Mouse (Mus musculus) hindbrain, embryonic 15.5 days (tissue): ENCODE results near the gene Rprd1b. TPM values are rescaled to one million over a fixed set of nuclear protein-coding genes. Genes with fewer than 3 reads are reported as not detected.

Experiments used
- ATAC-seq: fragments of 200-750 bp; cut with Nextera tagmentation; 2 replicates; pipeline ENCODE4 v1.8.0; 2017; ENCODE audit warnings: low read depth, moderate number of reproducible peaks, moderate TSS enrichment; ENCODE audit not compliant: low FRiP score
- H3K27ac ChIP-seq: fragments of 300-500 bp; sonication (generic); replicated peaks from 2 replicates; pipeline ENCODE4 v1.5.1; 2015; ENCODE audit warnings: mild to moderate bottlenecking, inconsistent platforms
- H3K27me3 ChIP-seq: fragments of 300-500 bp; sonication (generic); 2 replicates; pipeline ENCODE4 v1.6.1; 2015; ENCODE audit warnings: control low read depth, inconsistent platforms
- H3K36me3 ChIP-seq: fragments of 300-500 bp; sonication (generic); 2 replicates; pipeline ENCODE4 v1.6.1; 2015; ENCODE audit warnings: control low read depth, inconsistent platforms
- H3K4me1 ChIP-seq: fragments of 300-500 bp; sonication (generic); replicated peaks from 2 replicates; pipeline ENCODE4 v1.6.1; 2015; ENCODE audit warnings: control low read depth, inconsistent platforms
- H3K4me2 ChIP-seq: fragments of 300-500 bp; sonication (generic); 2 replicates; pipeline ENCODE4 v1.6.1; 2015; ENCODE audit warnings: moderate library complexity, mild to moderate bottlenecking, inconsistent platforms
- H3K4me3 ChIP-seq: fragments of 300-500 bp; sonication (generic); 2 replicates; pipeline ENCODE4 v1.5.1; 2015; ENCODE audit warnings: mild to moderate bottlenecking, inconsistent platforms
- H3K9ac ChIP-seq: fragments of 300-500 bp; sonication (generic); 2 replicates; pipeline ENCODE4 v1.6.1; 2015; ENCODE audit warnings: inconsistent platforms
- H3K9me3 ChIP-seq: fragments of 300-500 bp; sonication (generic); 2 replicates; pipeline ENCODE4 v1.6.1; 2016; ENCODE audit warnings: control low read depth, inconsistent platforms
- WGBS: fragments of 180-500 bp; shearing (Covaris S2); methylation state at CpG from one replicate; pipeline ENCODE4 v1.1.7; 2015; 5-methylcytosine and 5-hydroxymethylcytosine counted together
- polyA plus RNA-seq: library from polyadenylated mRNA; unstranded; fragments of >200 nt; fragmentation: Nextera tagmentation; extraction: Ambion mirVana; gene quantifications from 2 replicates; pipeline ENCODE4 v1.2.1, GENCODE M21; 2015

Rprd1b gene
- polyA plus RNA-seq, 1 experiment from 2014 or later, result 31.9 TPM

DNA sequence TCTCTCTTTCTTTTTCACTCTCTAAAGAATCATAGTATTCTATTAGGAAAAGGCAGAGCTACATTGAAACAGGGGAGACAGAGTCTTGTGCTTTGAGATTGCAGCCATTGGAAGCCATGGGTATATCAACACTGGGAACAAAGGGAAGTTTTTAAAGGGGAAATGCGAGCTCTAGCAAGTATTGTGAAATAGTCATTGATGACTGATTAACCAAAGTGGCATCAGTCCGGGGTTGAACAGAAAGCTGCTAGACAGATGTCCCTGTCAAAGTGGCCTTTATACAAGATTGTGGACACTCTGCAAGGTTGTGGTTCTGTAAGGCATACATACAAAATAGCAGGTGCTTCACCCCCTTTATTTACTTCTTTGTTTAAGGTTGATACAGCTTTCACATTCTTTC lies 127.3 kb downstream of the Rprd1b start:
- Histone ChIP-seq H3K9me3 (no peaks in the 10 kb centered on the region), H3K4me2 (no peak overlapping the region), H3K36me3 (no peaks in the 10 kb centered on the region), H3K4me3 (no peak overlapping the region), H3K27me3 (no peaks in the 10 kb centered on the region), H3K9ac (no peak overlapping the region), H3K27ac (no peak overlapping the region), H3K4me1 (peaks cover 8% of the 10 kb centered on the region)
- ATAC-seq, result no peak
- WGBS, result 55% methylated on average over 2 of the region's 2 CpGs

DNA sequence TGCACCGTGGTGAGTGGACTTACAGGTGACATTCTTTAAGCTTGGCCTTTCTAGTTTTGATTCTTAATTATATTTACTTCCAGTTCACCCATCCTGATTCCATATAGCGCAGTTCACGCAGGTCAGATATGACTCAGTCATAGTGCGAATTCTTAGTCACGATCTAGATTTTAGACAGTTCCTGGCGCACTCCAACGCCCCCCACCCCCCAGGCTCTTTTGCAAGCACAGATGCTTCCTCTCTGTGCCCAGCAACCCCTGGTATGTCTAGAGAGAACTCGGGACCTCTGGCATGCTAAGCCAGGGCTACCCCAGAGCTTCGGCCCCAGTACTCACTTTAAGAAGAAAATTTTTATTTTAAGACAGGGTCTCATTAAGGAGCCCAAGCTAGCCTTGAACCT lies 128.2 kb downstream of the Rprd1b start:
- H3K9ac ChIP-seq, result no peak overlapping the region
- H3K4me1 ChIP-seq, result peaks cover 8% of the 10 kb centered on the region
- WGBS, result 90% methylated on average over 9 of the region's 9 CpGs
- no peak overlapping the region for H3K4me3 ChIP-seq
- no peak overlapping the region for H3K27ac ChIP-seq
- no peaks in the 10 kb centered on the region for H3K9me3 ChIP-seq
- no peak for ATAC-seq
- H3K36me3 ChIP-seq, result no peaks in the 10 kb centered on the region
- no peaks in the 10 kb centered on the region for H3K27me3 ChIP-seq
- no peak overlapping the region for H3K4me2 ChIP-seq

DNA sequence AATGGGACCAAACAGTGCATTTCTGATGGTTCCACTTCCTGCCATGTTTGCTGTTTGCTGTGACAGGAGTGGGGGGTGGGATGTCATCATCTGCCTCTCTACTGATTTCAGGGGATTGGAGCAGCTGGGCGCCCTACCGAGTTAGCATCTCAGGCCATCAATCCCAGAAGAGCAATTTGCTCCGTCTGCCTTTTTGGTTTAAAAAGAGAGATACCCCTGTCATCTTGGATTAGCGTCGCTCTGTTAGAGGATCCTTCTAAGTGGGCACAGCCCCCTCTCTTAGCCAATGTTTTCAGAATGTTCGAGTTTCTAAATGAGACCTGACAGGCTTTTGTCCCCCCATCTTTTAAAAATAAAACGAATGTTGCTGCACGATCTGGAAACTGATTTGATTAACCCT lies 129.4 kb downstream of the Rprd1b start:
- Histone ChIP-seq H3K4me1 (peaks cover 8% of the 10 kb centered on the region), H3K27ac (no peak overlapping the region), H3K9me3 (no peaks in the 10 kb centered on the region), H3K27me3 (no peaks in the 10 kb centered on the region), H3K4me2 (no peak overlapping the region), H3K4me3 (no peak overlapping the region), H3K36me3 (no peaks in the 10 kb centered on the region), H3K9ac (no peak overlapping the region)
- no peak for ATAC-seq
- 50% methylated on average over 8 of the region's 8 CpGs for WGBS

DNA sequence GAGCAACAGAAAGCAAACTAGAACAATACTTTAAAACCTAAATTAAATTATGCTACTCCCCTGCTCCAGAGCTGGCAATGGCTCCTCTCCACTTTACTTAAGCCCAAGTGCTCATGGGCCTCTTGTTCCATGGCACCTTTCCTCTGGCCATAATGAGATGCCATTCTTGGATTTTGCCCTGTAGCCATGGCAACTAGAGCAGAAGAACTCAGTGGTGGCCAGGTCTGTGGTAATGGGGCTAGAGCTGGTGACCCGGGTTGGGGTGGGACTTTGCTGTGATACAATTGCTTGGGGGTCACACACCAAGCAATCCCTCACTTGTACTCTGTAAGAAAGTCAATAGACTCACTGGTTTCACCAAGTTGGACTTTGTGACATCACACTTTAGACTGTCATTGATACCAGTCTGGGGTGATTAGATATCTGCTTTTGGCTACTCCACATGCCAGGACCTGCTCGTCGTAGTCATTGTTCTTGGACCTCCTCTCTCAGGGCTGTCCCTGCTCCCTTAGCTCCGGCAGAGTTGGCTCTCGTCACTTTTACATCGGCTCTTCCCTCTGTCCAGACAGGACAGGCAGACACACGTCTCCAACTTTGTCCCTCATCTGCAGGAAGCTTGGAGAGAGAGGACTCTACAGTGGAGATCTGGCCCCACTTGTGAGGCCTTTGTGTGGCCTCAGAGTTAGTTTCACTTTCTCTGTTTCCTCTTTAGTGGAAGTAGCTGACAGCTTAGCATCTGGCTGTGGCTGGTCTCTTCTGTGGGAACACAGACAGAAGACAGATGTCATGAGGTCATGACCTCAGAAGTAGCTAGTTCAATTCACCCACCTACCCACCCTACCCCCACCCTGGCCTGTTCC lies 131.3 kb downstream of the Rprd1b start:
- Histone ChIP-seq H3K4me2 (no peak overlapping the region), H3K4me1 (no peaks in the 10 kb centered on the region), H3K27me3 (no peaks in the 10 kb centered on the region), H3K9me3 (no peaks in the 10 kb centered on the region), H3K27ac (no peak overlapping the region), H3K36me3 (no peaks in the 10 kb centered on the region), H3K4me3 (no peak overlapping the region), H3K9ac (no peak overlapping the region)
- WGBS, result 36% methylated on average over 7 of the region's 7 CpGs
- no peak for ATAC-seq

DNA sequence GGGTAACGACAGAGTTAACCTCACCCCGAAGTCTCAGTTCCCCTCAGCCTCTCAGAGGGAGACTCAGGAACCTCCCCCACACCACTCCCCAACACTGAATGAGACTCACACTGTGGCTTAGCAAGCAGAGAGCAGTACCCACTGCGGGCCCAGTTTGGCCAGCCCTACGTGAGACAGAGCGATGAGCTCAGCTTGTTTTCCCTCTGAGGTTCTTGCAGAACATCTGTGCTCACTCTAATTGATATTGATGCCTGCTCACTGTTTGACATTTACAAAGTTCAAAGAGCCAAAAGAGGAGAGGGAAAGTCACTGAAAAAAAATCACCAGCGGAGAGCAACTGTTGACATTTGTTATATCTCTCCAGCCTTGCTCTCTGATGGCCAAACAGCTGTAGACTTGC lies 133.5 kb downstream of the Rprd1b start:
- H3K4me3 ChIP-seq, result no peak overlapping the region
- no peak overlapping the region for H3K9ac ChIP-seq
- no peaks in the 10 kb centered on the region for H3K27me3 ChIP-seq
- H3K9me3 ChIP-seq, result no peaks in the 10 kb centered on the region
- no peak for ATAC-seq
- no peak overlapping the region for H3K27ac ChIP-seq
- 78% methylated on average over 6 of the region's 6 CpGs for WGBS
- H3K4me1 ChIP-seq, result no peaks in the 10 kb centered on the region
- H3K36me3 ChIP-seq, result no peaks in the 10 kb centered on the region
- no peak overlapping the region for H3K4me2 ChIP-seq

DNA sequence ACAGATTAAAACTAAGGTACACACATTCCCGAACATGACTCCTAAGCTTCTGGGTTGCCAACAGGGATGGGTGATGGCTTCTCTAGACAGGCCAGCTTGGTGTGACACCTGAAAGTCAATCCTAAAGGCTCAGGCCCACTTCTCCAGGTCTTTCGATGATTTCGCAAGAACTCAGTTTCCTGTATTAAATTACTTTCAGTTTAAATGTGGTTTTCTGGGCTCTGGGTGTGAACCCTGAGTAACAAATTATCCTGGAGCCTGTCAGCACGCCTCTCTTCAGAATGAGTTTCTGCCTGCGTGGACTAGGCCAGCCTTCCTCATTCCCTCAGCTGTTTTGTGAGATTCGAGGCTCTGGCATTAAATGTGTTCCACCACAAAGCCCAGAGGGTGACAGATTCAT lies 134.7 kb downstream of the Rprd1b start:
- Histone ChIP-seq H3K27ac (no peak overlapping the region), H3K27me3 (no peaks in the 10 kb centered on the region), H3K9me3 (no peaks in the 10 kb centered on the region), H3K36me3 (no peaks in the 10 kb centered on the region), H3K4me1 (peaks cover 5% of the 10 kb centered on the region; the same call in 1 of the 2 replicates), H3K9ac (no peak overlapping the region), H3K4me3 (no peak overlapping the region), H3K4me2 (no peak overlapping the region)
- 81% methylated on average over 6 of the region's 6 CpGs for WGBS
- no peak for ATAC-seq

DNA sequence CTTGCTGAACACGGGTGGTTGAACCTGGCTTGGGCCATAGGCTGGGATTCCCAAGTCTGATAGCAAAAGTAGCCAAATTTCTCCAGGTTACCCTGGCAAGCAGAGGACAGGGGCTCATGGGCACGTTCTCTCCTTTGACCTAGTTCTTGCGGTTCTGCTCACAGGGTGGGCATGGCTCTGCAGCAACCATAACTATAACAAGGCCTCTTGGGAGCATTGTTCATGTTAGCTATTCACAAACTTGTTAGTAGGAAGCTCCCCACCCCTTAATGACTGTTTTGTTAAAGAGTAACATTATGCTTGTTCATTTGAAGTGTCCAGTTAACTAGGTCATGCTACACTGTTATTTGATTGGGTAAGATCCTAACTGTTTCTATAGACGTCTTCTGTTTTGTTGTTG lies 137.5 kb downstream of the Rprd1b start:
- no peak overlapping the region for H3K4me3 ChIP-seq
- no peak for ATAC-seq
- no peak overlapping the region for H3K4me2 ChIP-seq
- no peak overlapping the region for H3K27ac ChIP-seq
- no peaks in the 10 kb centered on the region for H3K27me3 ChIP-seq
- H3K9me3 ChIP-seq, result no peaks in the 10 kb centered on the region
- peaks cover 5% of the 10 kb centered on the region; the same call in 1 of the 2 replicates for H3K4me1 ChIP-seq
- 80% methylated on average over 4 of the region's 4 CpGs for WGBS
- no peak overlapping the region for H3K9ac ChIP-seq
- H3K36me3 ChIP-seq, result no peaks in the 10 kb centered on the region

DNA sequence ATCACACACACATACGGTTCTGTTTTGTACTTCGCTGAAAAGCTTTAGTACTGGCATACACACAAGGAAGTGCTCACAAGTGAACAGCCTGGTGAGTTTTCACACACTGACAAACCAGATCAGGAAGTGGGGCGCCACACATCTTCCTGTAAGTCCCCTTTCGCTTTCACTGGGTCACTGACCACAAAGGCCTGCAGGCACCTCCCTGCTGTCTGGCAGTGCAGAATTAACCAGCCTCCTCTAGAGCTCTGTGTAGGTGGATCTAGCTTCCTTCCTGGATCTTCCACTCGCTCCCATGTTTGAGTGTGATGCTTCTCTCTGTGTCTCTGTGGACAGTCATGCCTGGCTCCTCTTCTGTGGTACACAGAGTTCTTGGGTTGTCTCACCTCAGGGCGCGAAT lies 138.3 kb downstream of the Rprd1b start:
- no peak overlapping the region for H3K9ac ChIP-seq
- H3K27ac ChIP-seq, result no peak overlapping the region
- H3K4me3 ChIP-seq, result no peak overlapping the region
- H3K27me3 ChIP-seq, result no peaks in the 10 kb centered on the region
- no peaks in the 10 kb centered on the region for H3K9me3 ChIP-seq
- H3K4me2 ChIP-seq, result no peak overlapping the region
- ATAC-seq, result no peak
- 85% methylated on average over 7 of the region's 7 CpGs for WGBS
- no peaks in the 10 kb centered on the region for H3K36me3 ChIP-seq
- peaks cover 5% of the 10 kb centered on the region; the same call in 1 of the 2 replicates for H3K4me1 ChIP-seq

DNA sequence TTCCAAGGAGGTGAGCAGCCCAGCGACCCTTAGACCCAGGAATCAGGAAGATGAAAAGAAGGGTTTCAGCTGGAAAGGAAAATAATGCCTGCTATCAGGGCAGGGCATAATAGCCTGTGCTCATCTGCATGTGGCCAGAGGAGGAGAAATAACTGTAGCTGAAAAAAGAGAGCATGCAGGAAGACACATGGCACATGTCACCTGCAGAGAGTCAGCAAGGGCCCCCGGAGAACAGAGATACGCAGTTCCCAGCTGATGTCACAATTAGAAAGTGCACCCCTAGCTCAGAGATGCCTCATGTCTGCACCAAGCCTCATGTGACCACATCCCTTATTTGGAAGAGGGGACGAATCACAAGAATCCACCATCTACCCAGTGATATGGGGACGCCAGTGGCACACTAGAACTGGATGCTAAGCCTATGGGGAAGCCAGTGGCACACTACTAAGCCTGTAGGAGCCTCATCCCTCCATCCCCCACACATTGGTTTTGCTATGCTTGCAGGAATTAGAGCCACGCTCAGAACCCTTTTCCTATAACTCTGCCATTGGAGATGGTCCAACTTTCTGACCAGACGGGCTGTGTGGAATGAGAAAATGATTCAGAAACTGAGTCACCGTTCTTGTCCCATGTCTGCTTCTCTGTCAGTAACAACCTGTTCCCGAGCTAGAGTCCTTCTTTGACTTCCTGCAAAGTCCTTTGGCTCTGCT lies 139.4 kb downstream of the Rprd1b start:
- ATAC-seq, result no peak
- Histone ChIP-seq H3K36me3 (no peaks in the 10 kb centered on the region), H3K4me1 (peaks cover 5% of the 10 kb centered on the region; the same call in 1 of the 2 replicates), H3K9ac (no peak overlapping the region), H3K4me3 (no peak overlapping the region), H3K27me3 (no peaks in the 10 kb centered on the region), H3K4me2 (no peak overlapping the region), H3K27ac (no peak overlapping the region), H3K9me3 (no peaks in the 10 kb centered on the region)
- 64% methylated on average over 9 of the region's 9 CpGs for WGBS

DNA sequence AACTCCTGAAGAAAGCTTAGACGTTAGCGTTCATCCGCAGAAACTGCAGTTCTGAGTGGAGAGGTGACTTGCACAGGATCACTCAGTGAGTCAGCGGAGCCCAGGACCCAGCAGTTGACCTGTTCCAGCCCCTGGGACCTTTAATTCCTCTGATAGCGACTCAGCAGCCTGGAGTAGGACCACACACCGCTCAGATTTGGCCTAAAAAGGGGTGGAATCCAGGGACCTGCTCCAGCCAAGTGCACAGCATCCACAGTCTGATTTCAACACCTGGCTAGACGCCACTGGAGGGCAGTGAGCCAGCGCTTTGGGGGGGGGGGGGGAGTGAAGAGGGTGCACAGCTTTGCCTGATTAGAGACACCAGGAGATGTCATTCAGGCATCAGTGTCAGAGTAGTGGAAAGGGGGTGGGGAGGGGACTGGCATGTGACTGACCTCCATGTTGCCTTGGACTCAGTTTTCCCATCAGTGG lies 140.5 kb downstream of the Rprd1b start:
- Histone ChIP-seq H3K27me3 (no peaks in the 10 kb centered on the region), H3K4me3 (no peak overlapping the region), H3K36me3 (no peaks in the 10 kb centered on the region), H3K27ac (no peak overlapping the region), H3K4me2 (no peak overlapping the region), H3K9me3 (no peaks in the 10 kb centered on the region), H3K9ac (no peak overlapping the region), H3K4me1 (peaks cover 5% of the 10 kb centered on the region; the same call in 1 of the 2 replicates)
- 60% methylated on average over 8 of the region's 8 CpGs for WGBS
- no peak for ATAC-seq

DNA sequence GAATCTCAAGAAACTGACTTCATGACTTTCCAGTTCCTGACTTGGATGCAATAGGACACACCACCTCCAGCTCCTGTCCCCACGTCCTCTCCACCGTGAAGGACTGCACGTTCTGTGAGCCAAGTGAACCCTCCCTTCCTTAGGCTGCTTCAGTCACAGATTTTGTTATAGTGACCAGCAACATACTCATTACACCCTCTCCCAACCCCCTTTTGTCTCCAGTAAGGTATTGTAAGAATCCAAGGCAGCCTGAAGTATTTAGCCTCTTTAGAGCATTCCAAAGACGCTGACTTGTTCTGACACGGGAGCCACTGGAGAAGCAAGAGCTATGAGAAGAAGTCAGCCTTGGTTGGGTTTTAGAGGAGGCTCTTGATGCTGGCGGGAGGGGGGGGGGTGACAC lies 141.1 kb downstream of the Rprd1b start:
- ATAC-seq, result no peak
- no peak overlapping the region for H3K9ac ChIP-seq
- no peak overlapping the region for H3K4me2 ChIP-seq
- H3K27me3 ChIP-seq, result no peaks in the 10 kb centered on the region
- H3K27ac ChIP-seq, result no peak overlapping the region
- no peak overlapping the region for H3K4me3 ChIP-seq
- no peaks in the 10 kb centered on the region for H3K9me3 ChIP-seq
- no peaks in the 10 kb centered on the region for H3K36me3 ChIP-seq
- WGBS, result 84% methylated on average over 6 of the region's 6 CpGs
- peaks cover 5% of the 10 kb centered on the region; the same call in 1 of the 2 replicates for H3K4me1 ChIP-seq

DNA sequence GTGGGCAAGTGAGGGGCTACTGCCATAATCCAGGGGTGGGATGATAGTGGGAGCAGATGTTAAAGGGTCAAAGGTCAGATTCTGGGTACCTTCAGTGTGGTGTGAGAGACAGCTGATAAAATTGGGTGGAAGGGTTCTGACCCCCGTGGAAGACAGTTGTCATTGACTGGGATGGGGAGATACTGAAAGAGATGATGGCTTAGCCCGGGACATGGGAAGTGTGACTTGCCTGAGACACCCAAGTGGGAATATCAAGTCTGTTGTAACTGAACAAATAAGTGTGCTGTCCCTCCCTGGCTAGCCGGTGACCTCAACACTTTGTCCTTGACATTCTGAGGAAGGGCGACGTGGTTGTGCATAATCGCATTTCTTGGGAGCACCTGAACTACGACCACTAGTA lies 141.5 kb downstream of the Rprd1b start:
- ATAC-seq, result no peak

More for the DNA sequence above, 141.5 kb downstream of the Rprd1b start:
- peaks cover 5% of the 10 kb centered on the region; the same call in 1 of the 2 replicates for H3K4me1 ChIP-seq
- no peak overlapping the region for H3K4me2 ChIP-seq
- H3K36me3 ChIP-seq, result no peaks in the 10 kb centered on the region
- no peak overlapping the region for H3K27ac ChIP-seq
- no peaks in the 10 kb centered on the region for H3K9me3 ChIP-seq
- H3K27me3 ChIP-seq, result no peaks in the 10 kb centered on the region
- 91% methylated on average over 7 of the region's 7 CpGs for WGBS
- H3K4me3 ChIP-seq, result no peak overlapping the region
- H3K9ac ChIP-seq, result no peak overlapping the region
